Mouse (Mus musculus): ENCODE data around the gene Gabpb2. TPM values are rescaled to one million over a fixed set of nuclear protein-coding genes. Genes with fewer than 3 reads are reported as not detected.

Gabpb2 gene
- total and polyA plus RNA-seq, 3 experiments = 72.2 to 92.8 (median 82.2) TPM

GRCm38 (mm10) chr3:95153874-95154273 lies 63.8 kb downstream of the Gabpb2 start:
- H3K79me2 ChIP-seq (ENCODE audit: control insufficient read depth, insufficient read depth, low read length, poor library complexity) = no peaks in the 10 kb centered on the region
- no peak overlapping the region for H3K4me3 ChIP-seq (ENCODE audit: control insufficient read depth in 1 of 2, insufficient read depth in 1 of 2, low read depth in 2 of 2, low read length in 2 of 2)
- no peak overlapping the region for H3K9ac ChIP-seq (ENCODE audit: control insufficient read depth, low read depth, low read length, poor library complexity, severe bottlenecking)
- no peaks in the 10 kb centered on the region; a peak in 3 of 4 replicates for H3K27me3 ChIP-seq (ENCODE audit: control insufficient read depth in 1 of 2, insufficient read depth in 2 of 2, low read length in 2 of 2)
- H3K27ac ChIP-seq (ENCODE audit: control insufficient read depth, low read depth, low read length) = no peak overlapping the region
- H3K36me3 ChIP-seq (ENCODE audit: control insufficient read depth in 1 of 2, insufficient read depth in 2 of 2, low read length in 2 of 2) = no peaks in the 10 kb centered on the region
- H3K4me1 ChIP-seq (ENCODE audit: control insufficient read depth in 1 of 2, insufficient read depth in 2 of 2, low read length in 2 of 2) = no peaks in the 10 kb centered on the region
- H3K9me3 ChIP-seq (replicated peaks; ENCODE audit: insufficient read depth, low read length) = no peaks in the 10 kb centered on the region
- peak; percentile 92 for DNase-seq (ENCODE audit: low read depth, low spot score)
- TF ChIP-seq HCFC1 (IDR thresholded peaks at IDR 0.05; ENCODE audit: low read depth, low read length) (no peak), ZKSCAN1 (IDR thresholded peaks at IDR 0.05; ENCODE audit: low read depth, low read length) (no peak), MAX (IDR thresholded peaks at IDR 0.05; ENCODE audit: low read length) (peak; percentile 70), MAFK (IDR thresholded peaks at IDR 0.05; ENCODE audit: borderline replicate concordance, low read depth, low read length) (no peak), MXI1 (IDR thresholded peaks at IDR 0.05; ENCODE audit: low read depth, low read length) (peak; percentile 74; the same call in 1 of the 2 replicates), SIN3A (IDR thresholded peaks at IDR 0.05; ENCODE audit: low read length) (peak; percentile 88), POLR2A (IDR thresholded peaks at IDR 0.05; ENCODE audit: control insufficient read depth in 1 of 2, insufficient read depth in 1 of 2, low read depth in 1 of 2, low read length in 2 of 2, poor library complexity in 1 of 2) (no peak), ZMIZ1 (IDR thresholded peaks at IDR 0.05; ENCODE audit: low read depth, low read length) (no peak), CHD2 (IDR thresholded peaks at IDR 0.05; ENCODE audit: low read length) (no peak), USF2 (IDR thresholded peaks at IDR 0.05; ENCODE audit: borderline replicate concordance in 1 of 2, insufficient read depth in 1 of 2, low read depth in 1 of 2, low read length in 2 of 2) (no peak), CTCF (IDR thresholded peaks at IDR 0.05 in 2 of 3, conservative IDR thresholded peaks at IDR 0.05 in 1 of 3; ENCODE audit: control insufficient read depth in 1 of 3, insufficient read depth in 1 of 3, low read depth in 2 of 3, low read length in 3 of 3, poor library complexity in 1 of 3, severe bottlenecking in 1 of 3) (peak; percentile 94 to 99 (median 99)), NRF1 (IDR thresholded peaks at IDR 0.05; ENCODE audit: insufficient read depth, low read depth, low read length, poor library complexity, severe bottlenecking) (no peak), BHLHE40 (IDR thresholded peaks at IDR 0.05; ENCODE audit: borderline replicate concordance, low read depth, low read length) (no peak), RCOR1 (IDR thresholded peaks at IDR 0.05; ENCODE audit: low read depth, low read length) (no peak; the same call in 1 of the 2 replicates), USF1 (IDR thresholded peaks at IDR 0.05; ENCODE audit: low read depth, low read length) (no peak), UBTF (IDR thresholded peaks at IDR 0.05; ENCODE audit: borderline replicate concordance, insufficient read depth, low read depth, low read length) (no peak), MYC (IDR thresholded peaks at IDR 0.05; ENCODE audit: low read depth, low read length) (peak; percentile 84), EP300 (IDR thresholded peaks at IDR 0.05; ENCODE audit: low read depth in 1 of 2, low read length in 2 of 2) (no peak), NELFE (IDR thresholded peaks at IDR 0.05; ENCODE audit: low read depth, low read length) (no peak), TAL1 (IDR thresholded peaks at IDR 0.05; ENCODE audit: low read length) (no peak), ELF1 (IDR thresholded peaks at IDR 0.05; ENCODE audit: low read depth, low read length) (no peak), KAT2A (conservative IDR thresholded peaks at IDR 0.05; ENCODE audit: low read depth, low read length) (no peak), POLR2AphosphoS2 (IDR thresholded peaks at IDR 0.05; ENCODE audit: low read length) (no peak), E2F4 (IDR thresholded peaks at IDR 0.05; ENCODE audit: borderline replicate concordance, low read depth, low read length) (no peak), POLR2AphosphoS5 (IDR thresholded peaks at IDR 0.05; ENCODE audit: borderline replicate concordance, low read depth, low read length) (no peak), MAZ (IDR thresholded peaks at IDR 0.05; ENCODE audit: low read depth, low read length) (peak; percentile 94), CHD1 (IDR thresholded peaks at IDR 0.05; ENCODE audit: low read depth, low read length) (no peak), ETS1 (IDR thresholded peaks at IDR 0.05; ENCODE audit: low read depth, low read length) (no peak), ZNF384 (IDR thresholded peaks at IDR 0.05; ENCODE audit: low read depth, low read length) (0 out of 2 replicates have a peak, but pooled peaks have one; percentile 36), JUND (IDR thresholded peaks at IDR 0.05; ENCODE audit: low read depth, low read length) (no peak), MEF2A (IDR thresholded peaks at IDR 0.05; ENCODE audit: extremely low read depth, insufficient replicate concordance, low read depth, low read length, poor library complexity, severe bottlenecking) (peak; percentile 17; the same call in 1 of the 2 replicates), SMC3 (IDR thresholded peaks at IDR 0.05; ENCODE audit: low read depth, low read length) (peak; percentile 90), RAD21 (IDR thresholded peaks at IDR 0.05; ENCODE audit: low read depth, low read length) (peak; percentile 98), ZC3H11A (IDR thresholded peaks at IDR 0.05; ENCODE audit: low read depth, low read length) (peak; percentile 93), GABPA (IDR thresholded peaks at IDR 0.05; ENCODE audit: low read depth, low read length) (no peak), GATA1 (IDR thresholded peaks at IDR 0.05; ENCODE audit: low read depth, low read length) (no peak), TBP (IDR thresholded peaks at IDR 0.05; ENCODE audit: low read depth, low read length) (peak; percentile 34; the same call in 1 of the 2 replicates), MYB (IDR thresholded peaks at IDR 0.05; ENCODE audit: low read depth, low read length) (no peak)
